Mouse (Mus musculus): Measurements from ENCODE around the gene Synm. TPM values are rescaled to one million over a fixed set of nuclear protein-coding genes. Genes with fewer than 3 reads are reported as not detected.

Gene Synm
- total RNA-seq (2021), result 1 to 10 TPM; 5.0 to 5.8 TPM
- long read RNA-seq, experiment 1, result 0 reads
- long read RNA-seq, experiment 2, result 0 reads

GRCm38 (mm10) chr7:67759629-67759995 is at the start of gene Synm:
Synm (minus strand) TSS chr7:67759742.
- intact Hi-C loops (cut with DNase I), result loop anchor here (1.0 to 2.0 kb wide), 2 partner anchors 45 to 87 kb away; no protein-coding TSS in a partner anchor
- DNase-seq, result peak; percentile 98 to 99

GRCm38 (mm10) chr7:67803857-67804215 is 44.3 kb upstream of the Synm start:
- no peak for DNase-seq
- intact Hi-C loops (cut with DNase I), result loop anchor here (1.0 to 5.0 kb wide), 4 partner anchors 158 to 553 kb away; no protein-coding TSS in a partner anchor

- intact Hi-C loops (cut with DNase I), result loop anchor here (1.0 to 5.0 kb wide), 4 partner anchors 159 to 554 kb away; no protein-coding TSS in a partner anchor
- peak; percentile 89 to 97 for DNase-seq
Measured at GRCm38 (mm10) chr7:67803015-67803856, 43.7 kb upstream of the Synm start.

GRCm38 (mm10) chr7:67801022-67801421 is 41.5 kb upstream of the Synm start:
- intact Hi-C loops (cut with DNase I), result loop anchor here (5.0 kb wide), 3 partner anchors 326 to 556 kb away; no protein-coding TSS in a partner anchor
- no peak for DNase-seq

- intact Hi-C loops (cut with DNase I), result loop anchor here (5.0 kb wide), 3 partner anchors 327 to 557 kb away; no protein-coding TSS in a partner anchor
- DNase-seq, result no peak
Measured at GRCm38 (mm10) chr7:67800547-67800946, 41.0 kb upstream of the Synm start.

GRCm38 (mm10) chr7:67798476-67798875 is 38.9 kb upstream of the Synm start:
- no peak for DNase-seq
- intact Hi-C loops (cut with DNase I), result no loop called here

GRCm38 (mm10) chr7:67797065-67797464 is 37.5 kb upstream of the Synm start:
- DNase-seq, result peak in 1 of 2 experiments; percentile 12

GRCm38 (mm10) chr7:67793449-67793848 is 33.9 kb upstream of the Synm start:
- no peak for DNase-seq
- intact Hi-C loops (cut with DNase I), result no loop called here

More at GRCm38 (mm10) chr7:67797065-67797464, 37.5 kb upstream of the Synm start:
- intact Hi-C loops (cut with DNase I), result no loop called here

- intact Hi-C loops (cut with DNase I), result no loop called here
Measured at GRCm38 (mm10) chr7:67791256-67791655, 31.7 kb upstream of the Synm start.

GRCm38 (mm10) chr7:67788713-67789112 is 29.2 kb upstream of the Synm start:
- DNase-seq, result peak; percentile 63 to 78
- intact Hi-C loops (cut with DNase I), result loop anchor here (1.0 to 5.0 kb wide), 4 partner anchors 164 to 568 kb away; partner anchors contain the start of gene Igf1r

More at GRCm38 (mm10) chr7:67791256-67791655, 31.7 kb upstream of the Synm start:
- DNase-seq, result no peak

GRCm38 (mm10) chr7:67787861-67788260 is 28.3 kb upstream of the Synm start:
- intact Hi-C loops (cut with DNase I), result loop anchor here (1.0 to 5.0 kb wide), 4 partner anchors 164 to 569 kb away; partner anchors contain the start of gene Igf1r

GRCm38 (mm10) chr7:67776636-67777305 is 17.2 kb upstream of the Synm start:
- DNase-seq, result peak in 1 of 2 experiments; percentile 10
- intact Hi-C loops (cut with DNase I), result no loop called here

More at GRCm38 (mm10) chr7:67787861-67788260, 28.3 kb upstream of the Synm start:
- DNase-seq, result no peak

GRCm38 (mm10) chr7:67775623-67776022 is 16.1 kb upstream of the Synm start:
- intact Hi-C loops (cut with DNase I), result no loop called here

GRCm38 (mm10) chr7:67772231-67772630 is 12.7 kb upstream of the Synm start:
- DNase-seq, result no peak
- intact Hi-C loops (cut with DNase I), result no loop called here

More at GRCm38 (mm10) chr7:67775623-67776022, 16.1 kb upstream of the Synm start:
- DNase-seq, result no peak

- DNase-seq, result no peak
- intact Hi-C loops (cut with DNase I), result no loop called here
Measured at GRCm38 (mm10) chr7:67769487-67769886, 9.9 kb upstream of the Synm start.

GRCm38 (mm10) chr7:67768125-67768524 is 8.6 kb upstream of the Synm start:
- intact Hi-C loops (cut with DNase I), result no loop called here

GRCm38 (mm10) chr7:67763625-67764024 is 4.1 kb upstream of the Synm start:
- DNase-seq, result no peak
- intact Hi-C loops (cut with DNase I), result no loop called here

More at GRCm38 (mm10) chr7:67768125-67768524, 8.6 kb upstream of the Synm start:
- DNase-seq, result no peak

GRCm38 (mm10) chr7:67758858-67759628 is 499 bp downstream of the Synm start:
- DNase-seq, result peak; percentile 60 to 65
- intact Hi-C loops (cut with DNase I), result loop anchor here (1.0 to 2.0 kb wide), 2 partner anchors 44 to 87 kb away; no protein-coding TSS in a partner anchor

- intact Hi-C loops (cut with DNase I), result loop anchor here (2.0 kb wide), 1 partner anchor 44 kb away; no protein-coding TSS in a partner anchor
- no peak for DNase-seq
Measured at GRCm38 (mm10) chr7:67758506-67758857, 1.1 kb downstream of the Synm start.

- no peak for DNase-seq
- intact Hi-C loops (cut with DNase I), result no loop called here
Measured at GRCm38 (mm10) chr7:67756636-67757035, 2.9 kb downstream of the Synm start.

Data from heart, postnatal 14 days (tissue).